Mouse (Mus musculus): ENCODE measurements at regions not wholly inside any gene's neighbourhood (a gene's known extent, or its start where the extent isn't known, plus 50 kb on each side); places are given as distances from the start of the nearest gene placed in this dataset.
"Not testable (repeated sequence)": the region's sequence is repeated elsewhere in the genome, so short reads cannot be mapped to it uniquely, and the experiment has no call there.

GRCm38 (mm10) chr13:107779591-107779990, 264.7 kb upstream of the Smim15 start:
- Histone ChIP-seq H3K4me1 (replicated peaks; ENCODE audit: low read depth, low read length) (peaks cover 32% of the 10 kb centered on the region), H3K4me3 (replicated peaks; ENCODE audit: low read length) (no peak overlapping the region), H3K27me3 (ENCODE audit: insufficient read depth, low read length) (no peaks in the 10 kb centered on the region), H3K36me3 (ENCODE audit: insufficient read depth, low read length) (no peaks in the 10 kb centered on the region), H3K9me3 (ENCODE audit: low read length) (no peaks in the 10 kb centered on the region)
- TF ChIP-seq CTCF (conservative IDR thresholded peaks at IDR 0.05; ENCODE audit: low read length): no peak
- no peak for TF ChIP-seq POU5F1 (IDR thresholded peaks at IDR 0.05; ENCODE audit: borderline replicate concordance, low read length)
- TF ChIP-seq NANOG (IDR thresholded peaks at IDR 0.05; ENCODE audit: borderline replicate concordance, low read length): no peak

- not testable (repeated sequence) for H3K9me3 ChIP-seq (ENCODE audit: low read length); H3K27me3 ChIP-seq (ENCODE audit: insufficient read depth, low read length); H3K36me3 ChIP-seq (ENCODE audit: insufficient read depth, low read length)
- peak overlapping the region; percentile 71 for H3K4me3 ChIP-seq (replicated peaks; ENCODE audit: low read length)
- peaks cover 33% of the 10 kb centered on the region for H3K4me1 ChIP-seq (replicated peaks; ENCODE audit: low read depth, low read length)
Measured at GRCm38 (mm10) chr13:107774499-107774898, 269.7 kb upstream of the Smim15 start.

- H3K36me3 ChIP-seq (ENCODE audit: insufficient read depth, low read length): peaks cover 23% of the 10 kb centered on the region
- no peak overlapping the region for H3K4me3 ChIP-seq (replicated peaks; ENCODE audit: low read length)
- 0 out of 2 replicates have a peak, but pooled peaks cover 3% of the 10 kb centered on the region for H3K4me1 ChIP-seq (replicated peaks; ENCODE audit: low read depth, low read length)
- no peaks in the 10 kb centered on the region for H3K27me3 ChIP-seq (ENCODE audit: insufficient read depth, low read length)
- H3K9me3 ChIP-seq (ENCODE audit: low read length): no peaks in the 10 kb centered on the region
- TF ChIP-seq NANOG (IDR thresholded peaks at IDR 0.05; ENCODE audit: borderline replicate concordance, low read length) (no peak), CTCF (conservative IDR thresholded peaks at IDR 0.05; ENCODE audit: low read length) (no peak), POU5F1 (IDR thresholded peaks at IDR 0.05; ENCODE audit: borderline replicate concordance, low read length) (no peak)
Measured at GRCm38 (mm10) chr13:107767262-107767624, 277.0 kb upstream of the Smim15 start.

GRCm38 (mm10) chr13:107766397-107767261, 277.6 kb upstream of the Smim15 start:
- peaks cover 23% of the 10 kb centered on the region for H3K36me3 ChIP-seq (ENCODE audit: insufficient read depth, low read length)
- TF ChIP-seq NANOG (IDR thresholded peaks at IDR 0.05; ENCODE audit: borderline replicate concordance, low read length): no peak
- no peak for TF ChIP-seq POU5F1 (IDR thresholded peaks at IDR 0.05; ENCODE audit: borderline replicate concordance, low read length)
- TF ChIP-seq CTCF (conservative IDR thresholded peaks at IDR 0.05; ENCODE audit: low read length): no peak
- no peak overlapping the region for H3K4me3 ChIP-seq (replicated peaks; ENCODE audit: low read length)
- no peaks in the 10 kb centered on the region for H3K27me3 ChIP-seq (ENCODE audit: insufficient read depth, low read length)
- 0 out of 2 replicates have a peak, but pooled peaks cover 3% of the 10 kb centered on the region for H3K4me1 ChIP-seq (replicated peaks; ENCODE audit: low read depth, low read length)
- H3K9me3 ChIP-seq (ENCODE audit: low read length): no peaks in the 10 kb centered on the region

- no peaks in the 10 kb centered on the region for H3K27me3 ChIP-seq (ENCODE audit: insufficient read depth, low read length)
- 0 out of 2 replicates have a peak, but pooled peaks cover 3% of the 10 kb centered on the region for H3K4me1 ChIP-seq (replicated peaks; ENCODE audit: low read depth, low read length)
- H3K36me3 ChIP-seq (ENCODE audit: insufficient read depth, low read length): peaks cover 17% of the 10 kb centered on the region
- H3K9me3 ChIP-seq (ENCODE audit: low read length): no peaks in the 10 kb centered on the region
- TF ChIP-seq POU5F1 (IDR thresholded peaks at IDR 0.05; ENCODE audit: borderline replicate concordance, low read length): no peak
- TF ChIP-seq NANOG (IDR thresholded peaks at IDR 0.05; ENCODE audit: borderline replicate concordance, low read length): no peak
- no peak for TF ChIP-seq CTCF (conservative IDR thresholded peaks at IDR 0.05; ENCODE audit: low read length)
- no peak overlapping the region for H3K4me3 ChIP-seq (replicated peaks; ENCODE audit: low read length)
Measured at GRCm38 (mm10) chr13:107763911-107764310, 280.3 kb upstream of the Smim15 start.

GRCm38 (mm10) chr13:107760511-107760910, 283.7 kb upstream of the Smim15 start:
- no peak for TF ChIP-seq CTCF (conservative IDR thresholded peaks at IDR 0.05; ENCODE audit: low read length)
- TF ChIP-seq NANOG (IDR thresholded peaks at IDR 0.05; ENCODE audit: borderline replicate concordance, low read length): no peak
- no peak for TF ChIP-seq POU5F1 (IDR thresholded peaks at IDR 0.05; ENCODE audit: borderline replicate concordance, low read length)
- no peaks in the 10 kb centered on the region for H3K36me3 ChIP-seq (ENCODE audit: insufficient read depth, low read length)
- 0 out of 2 replicates have a peak, but pooled peaks cover 3% of the 10 kb centered on the region for H3K4me1 ChIP-seq (replicated peaks; ENCODE audit: low read depth, low read length)
- no peak overlapping the region for H3K4me3 ChIP-seq (replicated peaks; ENCODE audit: low read length)
- H3K9me3 ChIP-seq (ENCODE audit: low read length): no peaks in the 10 kb centered on the region
- no peaks in the 10 kb centered on the region for H3K27me3 ChIP-seq (ENCODE audit: insufficient read depth, low read length)

GRCm38 (mm10) chr13:107758327-107759095, 285.7 kb upstream of the Smim15 start:
- no peak overlapping the region for H3K4me3 ChIP-seq (replicated peaks; ENCODE audit: low read length)
- H3K36me3 ChIP-seq (ENCODE audit: insufficient read depth, low read length): peaks cover 4% of the 10 kb centered on the region; the same call in 1 of the 2 replicates
- TF ChIP-seq CTCF (conservative IDR thresholded peaks at IDR 0.05; ENCODE audit: low read length) (no peak), POU5F1 (IDR thresholded peaks at IDR 0.05; ENCODE audit: borderline replicate concordance, low read length) (no peak), NANOG (IDR thresholded peaks at IDR 0.05; ENCODE audit: borderline replicate concordance, low read length) (no peak)
- H3K9me3 ChIP-seq (ENCODE audit: low read length): no peaks in the 10 kb centered on the region
- H3K4me1 ChIP-seq (replicated peaks; ENCODE audit: low read depth, low read length): no peaks in the 10 kb centered on the region
- H3K27me3 ChIP-seq (ENCODE audit: insufficient read depth, low read length): no peaks in the 10 kb centered on the region

GRCm38 (mm10) chr13:107752745-107753144, 291.5 kb upstream of the Smim15 start:
- TF ChIP-seq NANOG (IDR thresholded peaks at IDR 0.05; ENCODE audit: borderline replicate concordance, low read length) (no peak), CTCF (conservative IDR thresholded peaks at IDR 0.05; ENCODE audit: low read length) (no peak), POU5F1 (IDR thresholded peaks at IDR 0.05; ENCODE audit: borderline replicate concordance, low read length) (no peak)
- no peak overlapping the region for H3K4me3 ChIP-seq (replicated peaks; ENCODE audit: low read length)
- H3K36me3 ChIP-seq (ENCODE audit: insufficient read depth, low read length): peaks cover 4% of the 10 kb centered on the region; the same call in 1 of the 2 replicates
- H3K27me3 ChIP-seq (ENCODE audit: insufficient read depth, low read length): no peaks in the 10 kb centered on the region
- no peaks in the 10 kb centered on the region for H3K9me3 ChIP-seq (ENCODE audit: low read length)
- H3K4me1 ChIP-seq (replicated peaks; ENCODE audit: low read depth, low read length): no peaks in the 10 kb centered on the region

Data from E14TG2a.4 (cell line).